Mouse (Mus musculus) spleen, adult 2 months (tissue): ENCODE data around the gene H2-D1.

Source experiments
- CTCF ChIP-seq: fragments of 200-500 bp; IDR thresholded peaks from 2 replicates; pipeline ENCODE4 v1.5.1; 2011; ENCODE audit warnings: mild to moderate bottlenecking, inconsistent platforms; ENCODE audit not compliant: insufficient read depth, insufficient read length, insufficient replicate concordance; ENCODE audit errors: extremely low read depth
- POLR2A ChIP-seq: fragments of 200-500 bp; IDR thresholded peaks from 2 replicates; pipeline ENCODE4 v1.6.1; 2011; ENCODE audit warnings: low read depth, low read length, inconsistent platforms

DNA sequence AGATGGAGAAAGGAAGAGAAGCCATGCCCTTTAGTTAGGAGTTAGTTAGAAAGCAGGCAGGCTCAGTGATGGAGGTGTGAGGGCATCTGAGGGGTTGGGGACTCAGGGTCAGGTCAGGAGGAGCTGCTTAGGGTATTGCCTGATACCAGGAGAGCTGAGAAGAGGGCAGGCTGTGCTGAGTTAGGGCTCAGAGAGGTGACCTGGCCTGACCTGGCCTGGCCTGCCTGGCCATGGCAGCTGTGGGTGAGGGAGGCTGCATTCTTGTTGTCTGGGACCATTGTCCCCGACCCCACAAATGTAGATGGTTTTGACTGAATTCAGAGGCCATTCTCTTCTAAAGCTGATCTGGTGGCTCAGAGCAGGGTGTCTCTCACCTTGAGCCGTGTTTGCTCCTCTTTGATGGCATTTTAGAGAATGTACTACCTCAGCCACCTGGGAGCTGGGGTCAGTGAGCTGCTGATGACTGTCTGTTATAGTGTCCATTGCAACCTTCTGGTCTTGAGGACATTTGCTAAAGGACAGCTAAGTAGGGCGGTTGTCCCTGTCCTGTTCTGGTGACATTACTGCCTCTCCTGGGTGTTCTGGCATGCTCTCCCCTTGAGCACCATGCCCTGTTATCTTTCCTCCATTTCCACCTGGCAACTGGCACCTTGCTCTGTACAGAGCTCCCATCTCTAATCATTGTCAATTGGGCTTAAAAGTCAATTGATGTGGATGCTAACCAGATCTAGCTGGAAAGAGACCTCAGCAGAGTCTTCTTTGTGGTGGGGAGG is 12.0 kb upstream of the H2-D1 start:
- TF ChIP-seq CTCF (no peak), POLR2A (no peak)
